Mouse (Mus musculus): ENCODE results near the gene Inip. TPM values are rescaled to one million over a fixed set of nuclear protein-coding genes. Genes with fewer than 3 reads are reported as not detected.

Inip gene
- total RNA-seq (2012; rRNA removed) (24.3 and 28.9 TPM in 2 replicates), total RNA-seq (2014; rRNA removed) (67.1 and 73.2 TPM in 2 replicates), polyA plus RNA-seq (2012; ENCODE audit: insufficient read length, low read depth) (32.5 and 38.5 TPM in 2 replicates)

- Histone ChIP-seq H3K27ac (ENCODE audit: insufficient read depth, low read depth) (no peak within 1 kb of the TSS), H3K4me3 (replicated peaks in 1 of 3; ENCODE audit: low read depth in 2 of 3, low read length in 2 of 3, poor library complexity in 1 of 3) (no peak within 1 kb of the TSS), H3K9me3 (replicated peaks; ENCODE audit: low read length) (no peaks in the 10 kb centered on the region), H3K79me2 (replicated peaks; ENCODE audit: control insufficient read depth, extremely low read depth, insufficient read depth, poor library complexity, severe bottlenecking) (no peaks in the 10 kb centered on the region; the same call in 1 of the 2 replicates), H3K4me2 (ENCODE audit: insufficient read depth, low read depth, poor library complexity, severe bottlenecking) (no peak within 1 kb of the TSS), H3K9ac (ENCODE audit: insufficient read depth, low read depth) (no peak within 1 kb of the TSS), H3K36me3 (replicated peaks in 1 of 2; ENCODE audit: control insufficient read depth in 1 of 2, insufficient read depth in 1 of 2, low read length in 1 of 2) (no peaks in the 10 kb centered on the region), H3K27me3 (replicated peaks) (no peaks in the 10 kb centered on the region), H3K4me1 (ENCODE audit: control insufficient read depth in 1 of 2, insufficient read depth in 2 of 2) (peaks cover 8 to 39% of the 10 kb centered on the region in 2 experiments; a peak in 3 of 4 replicates)
- in situ Hi-C loops (cut with MboI; ENCODE audit: low pct_ligation_motif_present, low pct_unique_long_range_greater_than_20kb, low sequenced_read_pairs) (no loop called here), dilution Hi-C loops (cut with MboI; ENCODE audit: extremely low pct_ligation_motif_present, extremely low pct_unique_long_range_greater_than_20kb, low sequenced_read_pairs) (no loop called here)
- no peak for TF ChIP-seq GABPA (IDR thresholded peaks at IDR 0.05; ENCODE audit: insufficient replicate concordance, low read depth, low read length)
- no peak for TF ChIP-seq ELF1 (IDR thresholded peaks at IDR 0.05; ENCODE audit: low read depth, low read length)
- no peak for TF ChIP-seq MAFK (IDR thresholded peaks at IDR 0.05; ENCODE audit: insufficient replicate concordance, low read length)
- no peak for TF ChIP-seq POLR2AphosphoS2 (IDR thresholded peaks at IDR 0.05; ENCODE audit: low read depth, low read length)
- TF ChIP-seq KAT2A (IDR thresholded peaks at IDR 0.05; ENCODE audit: insufficient replicate concordance, low read length): no peak
- TF ChIP-seq TBP (conservative IDR thresholded peaks at IDR 0.05; ENCODE audit: low read depth, low read length): no peak
- TF ChIP-seq UBTF (IDR thresholded peaks at IDR 0.05; ENCODE audit: low read depth, low read length): no peak
- TF ChIP-seq NELFE (IDR thresholded peaks at IDR 0.05; ENCODE audit: low read depth, low read length): no peak
- TF ChIP-seq USF1 (IDR thresholded peaks at IDR 0.05; ENCODE audit: low read depth, low read length): no peak
- TF ChIP-seq EP300 (IDR thresholded peaks at IDR 0.05; ENCODE audit: low read length): no peak
- TF ChIP-seq MAZ (IDR thresholded peaks at IDR 0.05; ENCODE audit: low read depth, low read length): no peak
- TF ChIP-seq CHD2 (IDR thresholded peaks at IDR 0.05; ENCODE audit: low read length): no peak
- DNase-seq (ENCODE audit: extremely low read depth): no peak
Measured at GRCm38 (mm10) chr4:59801489-59801888, at the start of gene Inip. Gene Inip, minus strand, starts transcription at chr4:59801589.

- Histone ChIP-seq H3K27ac (ENCODE audit: insufficient read depth, low read depth) (no peak overlapping the region), H3K9ac (ENCODE audit: insufficient read depth, low read depth) (no peak overlapping the region)
- peak; percentile 84 for DNase-seq (ENCODE audit: extremely low read depth)
Measured at GRCm38 (mm10) chr4:59850181-59850580, 48.8 kb upstream of the Inip start.

More at GRCm38 (mm10) chr4:59850181-59850580, 48.8 kb upstream of the Inip start:
- TF ChIP-seq CTCF (conservative IDR thresholded peaks at IDR 0.05 in 1 of 2, IDR thresholded peaks at IDR 0.05 in 1 of 2; ENCODE audit: low read depth in 2 of 2, low read length in 2 of 2) (peak; percentile 77 to 96), NELFE (IDR thresholded peaks at IDR 0.05; ENCODE audit: low read depth, low read length) (peak; percentile 40; the same call in 1 of the 2 replicates), JUN (IDR thresholded peaks at IDR 0.05; ENCODE audit: insufficient read depth, low read depth, low read length) (no peak), HCFC1 (IDR thresholded peaks at IDR 0.05; ENCODE audit: low read depth, low read length) (no peak), KAT2A (IDR thresholded peaks at IDR 0.05; ENCODE audit: insufficient replicate concordance, low read length) (no peak), TCF12 (IDR thresholded peaks at IDR 0.05; ENCODE audit: low read depth, low read length) (no peak), PAX5 (IDR thresholded peaks at IDR 0.05; ENCODE audit: low read length) (no peak), E2F4 (IDR thresholded peaks at IDR 0.05; ENCODE audit: insufficient replicate concordance, low read depth, low read length) (no peak), SIN3A (IDR thresholded peaks at IDR 0.05; ENCODE audit: low read length) (no peak), MAFK (IDR thresholded peaks at IDR 0.05; ENCODE audit: insufficient replicate concordance, low read length) (no peak), ZMIZ1 (IDR thresholded peaks at IDR 0.05; ENCODE audit: low read depth, low read length) (no peak), BHLHE40 (IDR thresholded peaks at IDR 0.05; ENCODE audit: low read depth, low read length) (no peak), RAD21 (IDR thresholded peaks at IDR 0.05; ENCODE audit: low read depth, low read length) (peak; percentile 92), SMC3 (IDR thresholded peaks at IDR 0.05; ENCODE audit: low read depth, low read length) (peak; percentile 97), USF1 (IDR thresholded peaks at IDR 0.05; ENCODE audit: low read depth, low read length) (no peak), IRF4 (IDR thresholded peaks at IDR 0.05; ENCODE audit: low read depth, low read length) (0 out of 2 replicates have a peak, but pooled peaks have one; percentile 29), RCOR1 (conservative IDR thresholded peaks at IDR 0.05; ENCODE audit: low read depth, low read length) (no peak), ZC3H11A (IDR thresholded peaks at IDR 0.05; ENCODE audit: low read depth, low read length) (peak; percentile 84)
- H3K4me2 ChIP-seq (ENCODE audit: insufficient read depth, low read depth, poor library complexity, severe bottlenecking): no peak overlapping the region
- peaks cover 0 to 55% of the 10 kb centered on the region in 2 experiments for H3K36me3 ChIP-seq (replicated peaks in 1 of 2; ENCODE audit: control insufficient read depth in 1 of 2, insufficient read depth in 1 of 2, low read length in 1 of 2)
- H3K9me3 ChIP-seq (replicated peaks; ENCODE audit: low read length): peaks cover 6% of the 10 kb centered on the region
- H3K27me3 ChIP-seq (replicated peaks): no peaks in the 10 kb centered on the region
- H3K4me3 ChIP-seq (replicated peaks in 1 of 3; ENCODE audit: low read depth in 2 of 3, low read length in 2 of 3, poor library complexity in 1 of 3): no peak overlapping the region
- H3K4me1 ChIP-seq (ENCODE audit: control insufficient read depth in 1 of 2, insufficient read depth in 2 of 2): peaks cover 5 to 23% of the 10 kb centered on the region in 2 experiments
- dilution Hi-C loops (cut with MboI; ENCODE audit: extremely low pct_ligation_motif_present, extremely low pct_unique_long_range_greater_than_20kb, low sequenced_read_pairs) (no loop called here), in situ Hi-C loops (cut with MboI; ENCODE audit: low pct_ligation_motif_present, low pct_unique_long_range_greater_than_20kb, low sequenced_read_pairs) (loop anchor here (25.0 kb wide), 1 partner anchor 488 kb away; no protein-coding TSS in a partner anchor)
- H3K79me2 ChIP-seq (replicated peaks; ENCODE audit: control insufficient read depth, extremely low read depth, insufficient read depth, poor library complexity, severe bottlenecking): no peaks in the 10 kb centered on the region; the same call in 1 of the 2 replicates
